Mouse (Mus musculus) left cerebral cortex, postnatal 25 days (tissue): ENCODE measurements around the gene H2-Q4. TPM values are rescaled to one million over a fixed set of nuclear protein-coding genes. Genes with fewer than 3 reads are reported as not detected.
"Not testable (repeated sequence)": the region's sequence is repeated elsewhere in the genome, so short reads cannot be mapped to it uniquely, and the experiment has no call there.

ENCODE experiments used
- DNase-seq, 2 experiments: peaks; one replicate each; pipeline ENCODE4 v3.0.0; 2022; ENCODE audit warnings: low spot score in 2 of 2, mixed read lengths in 1 of 2
- intact Hi-C: fragments of 180-260 bp; cut with DNase I; formaldehyde crosslinking; loops from one replicate; pipeline ENCODE4 v1.15.1; 2025
- total RNA-seq, 2 experiments: library from RNA; stranded (reverse); gene quantifications; 2 replicates each; pipeline ENCODE4 v1.2.3; 2021

Gene H2-Q4
- 1 to 10 TPM; 1.4 to 1.9 TPM for total RNA-seq

- DNase-seq, result peak; percentile 70 to 74
- intact Hi-C loops, result no loop called here
Measured at GRCm38 (mm10) chr17:35379369-35379728, at the start of gene H2-Q4. TSS of gene H2-Q4 (plus strand) at chr17:35379617.

DNA sequence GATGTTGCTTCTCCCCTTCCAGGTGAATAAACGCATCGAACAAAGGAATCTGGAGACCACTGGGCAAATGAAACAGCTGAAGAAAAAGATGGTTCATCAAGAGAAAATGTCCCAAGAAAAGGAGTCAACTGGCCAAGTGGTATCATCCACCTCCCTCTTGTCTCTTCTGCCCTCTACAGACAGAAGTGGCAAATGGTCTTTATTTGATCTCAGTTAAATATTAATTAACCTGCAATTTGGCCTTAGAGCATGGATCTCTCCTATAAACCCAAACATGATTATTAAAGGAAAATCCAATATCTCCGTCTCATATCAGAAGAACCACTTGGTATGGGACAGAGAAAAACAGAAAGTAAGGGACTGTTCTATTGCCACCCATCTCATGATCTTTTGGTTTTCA is 49.7 kb upstream of the H2-Q4 start:
- intact Hi-C loops, DNase-seq: not testable (repeated sequence)

GRCm38 (mm10) chr17:35331546-35331945 is 47.9 kb upstream of the H2-Q4 start:
- DNase-seq, intact Hi-C loops: not testable (repeated sequence)

DNA sequence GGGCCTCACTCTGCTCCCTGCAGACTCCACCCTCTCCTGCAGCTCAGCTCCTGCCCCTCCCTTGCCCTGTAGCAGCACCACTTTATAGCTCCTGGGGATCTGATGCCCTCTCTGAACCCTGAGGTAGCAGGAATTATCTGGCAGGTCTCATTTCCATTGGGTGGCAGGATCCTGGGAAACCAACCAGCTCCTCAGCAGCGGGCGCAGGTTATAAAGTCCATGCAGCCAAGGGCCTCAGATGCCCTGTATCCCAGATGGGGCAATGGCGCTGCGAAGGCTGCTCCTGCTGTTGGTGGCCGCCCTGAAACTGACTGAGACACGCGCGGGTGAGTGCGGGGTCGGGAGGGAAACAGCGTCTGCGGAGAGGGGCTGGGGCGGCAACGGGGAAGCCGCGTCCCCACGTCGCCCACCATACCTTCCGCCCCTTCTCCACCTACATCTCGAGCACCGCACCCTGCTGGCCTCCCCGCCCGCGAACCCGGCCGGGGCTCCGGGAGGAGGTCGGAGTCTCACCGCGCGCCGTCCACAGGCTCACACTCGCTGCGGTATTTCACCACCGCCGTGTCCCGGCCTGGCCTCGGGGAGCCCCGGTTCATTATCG is 37.2 kb upstream of the H2-Q4 start, which contains the start of gene H2-Q2:
Gene H2-Q2 (plus strand): TSS at position 172 of the 601 bp plus-strand sequence.
- no peak for DNase-seq
- intact Hi-C loops, result no loop called here

- intact Hi-C loops, result no loop called here
- no peak for DNase-seq
Measured at GRCm38 (mm10) chr17:35342711-35343476, 36.5 kb upstream of the H2-Q4 start.

DNA sequence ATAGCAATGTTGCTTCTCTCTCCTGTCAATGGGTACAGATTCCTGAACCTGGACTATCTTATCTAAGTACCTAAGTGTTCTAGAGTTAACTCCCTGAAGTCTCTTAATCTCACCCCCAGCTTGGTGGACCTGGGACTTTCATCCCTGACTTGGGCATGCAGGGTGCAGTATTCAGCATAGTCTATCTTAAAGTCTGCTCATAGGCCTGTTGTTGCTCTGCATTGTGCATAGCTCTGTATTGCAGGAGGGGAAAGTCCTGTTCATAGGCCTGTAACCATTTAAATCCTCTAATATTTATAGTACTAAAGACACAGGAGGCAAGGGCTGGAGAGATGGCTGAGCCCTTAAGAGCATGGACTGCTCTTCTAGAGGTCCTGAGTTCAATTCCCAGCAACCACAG is 31.8 kb upstream of the H2-Q4 start:
- intact Hi-C loops, result loop anchor here (5.0 kb wide), 1 partner anchor 1390 kb away; the partner anchor contains the start of genes Rps18 and Vps52
- not testable (repeated sequence) for DNase-seq

DNA sequence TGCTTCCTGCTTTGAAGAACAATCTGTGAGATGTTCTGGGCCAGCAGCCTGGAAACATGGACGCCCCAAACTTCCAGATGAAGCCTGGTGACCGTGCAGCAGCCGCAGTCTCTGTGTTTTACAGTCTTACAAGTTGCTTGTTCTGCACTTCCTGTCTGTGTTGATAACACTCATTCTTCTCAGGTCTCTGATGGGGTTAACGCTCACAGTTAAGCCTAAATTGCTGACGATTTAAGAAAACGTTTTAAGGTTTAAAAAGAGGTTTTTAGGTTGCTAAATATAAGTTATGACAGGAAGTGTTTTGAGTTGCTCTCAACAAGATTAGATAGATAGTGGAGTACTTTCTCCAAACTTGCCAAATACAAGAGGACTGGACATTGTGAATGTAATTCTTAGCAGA is 26.1 kb upstream of the H2-Q4 start:
- DNase-seq, intact Hi-C loops: not testable (repeated sequence)

DNA sequence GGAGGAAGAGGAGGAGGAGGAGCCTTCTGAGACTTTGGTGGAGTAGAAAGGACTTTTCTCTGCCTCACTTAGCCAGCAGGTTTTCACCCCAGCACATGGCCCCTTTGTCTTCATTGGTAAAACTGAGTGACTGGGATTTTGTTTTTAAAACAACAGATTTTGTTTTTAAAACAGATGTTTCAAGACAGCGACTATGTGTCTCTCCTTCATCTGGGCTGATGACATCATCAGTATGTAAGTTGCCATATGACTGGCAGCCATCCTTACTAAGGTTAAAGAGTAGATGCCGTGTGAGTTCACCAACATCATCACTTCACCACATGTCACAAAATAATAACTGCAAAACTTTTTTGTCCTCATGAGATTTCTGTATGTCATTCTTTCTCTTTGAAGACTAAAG is 25.3 kb upstream of the H2-Q4 start:
- no peak for DNase-seq
- intact Hi-C loops, result loop anchor here (2.0 kb wide), 1 partner anchor 35 kb away; no protein-coding TSS in a partner anchor

DNA sequence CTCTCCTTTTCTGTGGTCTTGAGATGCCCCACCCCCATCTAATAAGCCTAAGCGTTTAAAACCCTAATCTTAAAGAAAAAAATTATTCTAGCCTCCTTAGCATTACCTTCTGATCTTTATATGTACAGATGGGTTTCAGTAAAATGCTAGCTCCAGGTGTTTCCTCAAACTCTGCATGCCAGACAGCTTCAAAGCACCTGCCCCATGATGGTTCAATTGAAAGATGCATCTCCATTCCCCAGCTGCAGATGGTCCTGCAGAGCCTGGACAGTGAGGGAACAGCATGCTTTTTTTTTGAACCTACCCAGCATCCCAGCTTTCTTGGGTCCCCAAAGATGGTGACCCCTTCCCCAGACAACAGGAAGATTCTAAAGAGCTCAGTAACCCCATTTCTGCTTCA is 22.3 kb upstream of the H2-Q4 start:
- no peak for DNase-seq
- intact Hi-C loops, result no loop called here

DNA sequence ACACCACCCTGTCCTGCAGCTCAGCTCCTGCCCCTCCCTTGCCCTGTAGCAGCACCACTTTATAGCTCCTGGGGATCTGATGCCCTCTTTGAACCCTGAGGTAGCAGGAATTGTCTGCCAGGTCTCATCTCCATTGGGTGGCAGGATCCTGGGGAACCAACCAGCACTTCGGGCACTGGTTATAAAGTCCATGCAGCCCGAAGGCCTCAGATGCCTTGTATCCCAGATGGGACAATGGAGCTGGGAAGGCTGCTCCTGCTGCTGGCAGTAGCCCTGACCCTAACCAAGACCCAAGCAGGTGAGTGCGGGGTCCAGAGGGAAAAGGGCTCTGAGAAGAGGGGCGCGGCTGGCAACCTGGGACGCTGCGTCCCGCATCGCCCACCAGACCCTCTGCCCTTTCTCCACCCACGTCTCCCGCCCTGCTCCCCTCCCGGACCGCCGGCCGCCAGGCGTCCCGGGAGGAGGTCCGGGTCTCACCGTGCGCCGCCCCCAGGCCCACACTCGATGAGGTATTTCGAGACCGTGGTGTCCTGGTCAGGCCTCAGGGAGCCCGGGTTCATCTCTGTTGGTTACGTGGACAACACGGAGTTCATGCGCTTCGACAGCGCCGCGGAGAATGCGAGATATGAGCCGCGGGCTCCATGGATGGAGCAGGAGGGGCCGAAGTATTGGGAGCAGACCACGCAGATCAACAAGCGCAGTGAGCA is 20.5 kb upstream of the H2-Q4 start:
- no peak for DNase-seq
- intact Hi-C loops, result no loop called here

GRCm38 (mm10) chr17:35359470-35359862 is 20.0 kb upstream of the H2-Q4 start:
- intact Hi-C loops, result no loop called here
- DNase-seq, result no peak

DNA sequence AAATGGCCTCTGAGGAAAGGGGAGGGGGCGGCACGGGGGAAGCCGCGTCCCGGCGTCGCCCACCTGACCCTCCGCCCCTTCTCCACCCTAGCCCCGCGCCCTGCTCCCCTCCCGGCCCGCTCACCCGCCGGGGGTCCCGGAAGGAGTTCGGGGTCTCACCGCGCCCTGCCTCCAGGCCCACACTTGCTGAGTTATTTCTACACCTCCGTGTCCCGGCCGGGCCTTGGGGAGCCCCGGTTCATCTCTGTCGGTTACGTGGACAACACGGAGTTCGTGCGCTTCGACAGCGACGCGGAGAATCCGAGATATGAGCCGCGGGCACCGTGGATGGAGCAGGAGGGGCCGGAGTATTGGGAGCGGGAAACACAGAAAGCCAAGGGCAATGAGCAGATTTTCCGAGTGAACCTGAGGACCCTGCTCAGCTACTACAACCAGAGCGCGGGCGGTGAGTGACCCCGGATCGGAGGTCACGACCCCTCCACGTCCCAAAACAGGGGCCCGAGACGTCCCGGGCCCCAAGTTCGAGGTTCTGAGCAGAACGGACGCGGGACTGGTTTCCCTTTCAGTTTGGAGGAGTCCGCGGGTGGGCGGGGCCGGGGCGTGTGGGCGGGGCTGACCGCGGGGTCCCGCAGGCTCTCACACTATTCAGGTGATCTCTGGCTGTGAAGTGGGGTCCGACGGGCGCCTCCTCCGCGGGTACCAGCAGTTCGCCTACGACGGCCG is 473 bp downstream of the H2-Q4 start:
- intact Hi-C loops, result no loop called here
- DNase-seq, result no peak

- intact Hi-C loops, DNase-seq: not testable (repeated sequence)
Measured at GRCm38 (mm10) chr17:35389796-35390195, 10.4 kb downstream of the H2-Q4 start.

DNA sequence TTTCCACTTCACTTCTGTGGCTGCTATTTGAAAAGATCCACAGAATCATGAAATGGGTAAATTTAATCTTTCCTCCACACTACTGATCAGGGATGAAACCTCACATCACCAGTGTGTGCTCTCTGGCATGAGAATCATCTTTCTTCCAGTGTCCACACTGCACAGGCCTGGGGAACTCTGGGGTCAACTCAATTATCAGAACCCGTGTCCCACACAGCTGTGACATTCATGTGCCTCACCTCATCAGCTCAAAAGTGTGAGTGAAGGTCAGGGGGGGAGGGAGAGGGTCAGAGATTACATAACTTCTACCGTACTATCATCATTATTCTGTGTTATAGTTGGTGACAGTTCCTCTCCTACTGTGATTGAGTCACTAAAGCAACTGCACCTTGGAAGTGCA is 13.3 kb downstream of the H2-Q4 start:
- DNase-seq, intact Hi-C loops: not testable (repeated sequence)

- intact Hi-C loops, DNase-seq: not testable (repeated sequence)
Measured at GRCm38 (mm10) chr17:35393864-35394800, 14.7 kb downstream of the H2-Q4 start.

DNA sequence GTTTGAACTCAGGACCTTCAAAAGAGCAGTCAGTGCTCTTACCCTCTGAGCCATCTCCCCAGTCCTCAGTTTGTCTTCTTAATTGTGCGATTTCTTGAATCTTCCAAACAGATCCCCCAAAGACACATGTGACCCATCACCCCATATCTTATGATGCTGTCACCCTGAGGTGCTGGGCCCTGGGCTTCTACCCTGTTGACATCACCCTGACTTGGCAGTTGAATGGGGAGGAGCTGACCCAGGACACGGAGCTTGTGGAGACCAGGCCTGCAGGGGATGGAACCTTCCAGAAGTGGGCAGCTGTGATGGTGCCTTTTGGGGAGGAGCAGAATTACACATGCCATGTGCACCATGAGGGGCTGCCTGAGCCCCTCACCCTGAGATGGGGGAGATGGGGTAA is 17.5 kb downstream of the H2-Q4 start:
- intact Hi-C loops, DNase-seq: not testable (repeated sequence)

GRCm38 (mm10) chr17:35413057-35413456 is 33.6 kb downstream of the H2-Q4 start:
- intact Hi-C loops, DNase-seq: not testable (repeated sequence)

DNA sequence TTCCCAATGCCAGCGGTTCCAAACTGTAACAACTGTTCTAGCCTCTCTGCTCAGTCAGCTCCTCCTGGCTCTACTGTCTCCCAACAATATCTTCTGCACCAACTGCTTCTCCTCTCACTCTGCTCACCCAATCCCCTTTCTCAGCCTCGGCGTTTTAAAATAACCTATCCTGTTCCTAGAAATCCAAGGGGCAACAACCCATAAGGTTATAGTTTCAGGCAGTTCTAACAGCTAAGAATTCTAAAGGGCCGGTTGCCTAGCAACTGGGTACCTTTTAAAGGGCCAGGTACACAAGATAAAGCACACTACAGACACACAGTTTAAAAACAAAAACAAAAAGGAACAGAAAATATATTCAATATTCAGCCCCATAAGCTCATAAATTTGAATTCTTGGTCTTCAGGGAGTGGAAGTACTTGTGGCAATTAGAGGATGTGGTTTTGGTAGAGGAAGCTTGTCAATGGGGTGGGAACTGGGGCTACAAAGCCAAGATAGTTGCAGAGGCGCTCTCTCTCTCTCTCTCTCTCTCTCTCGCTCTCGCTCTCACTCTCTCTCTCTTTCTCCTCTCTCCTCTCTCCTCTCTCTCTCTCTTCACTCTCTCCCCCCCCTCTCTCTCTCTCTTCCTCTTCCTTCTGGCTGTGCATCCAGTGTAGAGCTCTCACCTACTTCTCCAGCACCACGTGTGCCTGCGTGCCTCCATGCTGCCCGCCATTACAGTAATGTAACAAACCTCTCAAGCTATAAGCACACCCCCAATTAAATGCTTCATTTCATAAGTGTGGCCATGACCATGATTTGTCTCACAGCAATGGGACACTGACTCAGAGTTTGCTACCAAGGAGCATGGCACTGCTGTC is 36.1 kb downstream of the H2-Q4 start:
- DNase-seq, intact Hi-C loops: not testable (repeated sequence)
